Mouse (Mus musculus): ENCODE results near the gene Olfr1386.
A peak's percentile ranks its signal among the peaks of the same experiment; 100 is the strongest.
"Not testable (repeated sequence)": the region's sequence is repeated elsewhere in the genome, so short reads cannot be mapped to it uniquely, and the experiment has no call there.

The Olfr1386 gene

DNA sequence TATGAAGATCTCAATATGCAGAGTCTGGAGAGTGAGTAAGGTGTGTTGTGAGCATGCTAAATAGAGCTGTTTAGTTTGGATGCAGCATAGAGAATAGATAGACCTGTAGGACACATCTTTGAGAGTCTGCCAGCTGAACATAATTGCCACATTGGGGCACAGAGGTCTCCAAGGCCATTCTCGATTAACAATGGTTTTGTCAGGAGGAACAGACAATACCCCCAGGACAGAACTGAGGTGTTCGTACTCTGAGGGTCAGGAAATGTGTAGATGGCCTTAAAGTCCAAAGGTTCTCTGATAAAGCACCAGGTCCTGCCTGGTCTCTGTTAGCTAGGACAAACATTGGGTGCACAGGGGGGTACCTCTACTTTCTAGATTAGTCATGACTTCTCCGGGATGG lies at the start of gene Olfr1386:
Olfr1386 (plus strand) TSS at position 301 of the 400 bp plus-strand sequence.
- DNase-seq: not testable (repeated sequence)

DNA sequence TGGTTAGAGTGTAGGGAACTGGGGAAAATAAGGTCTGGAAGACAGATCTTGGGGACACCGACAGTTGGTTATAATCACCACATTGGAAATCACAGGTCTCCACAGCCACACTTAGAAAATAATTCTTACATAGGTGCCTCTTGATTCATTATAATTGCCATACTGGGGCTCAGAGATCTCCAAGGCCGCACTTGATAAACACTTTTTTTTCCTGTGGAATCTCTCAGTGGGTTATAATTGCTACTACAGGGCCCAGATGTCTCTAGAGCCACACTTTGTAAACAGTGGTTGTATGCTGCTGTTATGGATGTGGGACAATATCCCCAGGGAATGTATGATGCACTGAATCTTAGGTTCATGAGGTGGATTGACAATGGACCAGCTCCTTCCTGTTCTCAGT lies 42.1 kb upstream of the Olfr1386 start, which contains the start of gene Olfr1389:
Olfr1389 (plus strand) TSS at position 301 of the 400 bp plus-strand sequence.
- no peak for DNase-seq

DNA sequence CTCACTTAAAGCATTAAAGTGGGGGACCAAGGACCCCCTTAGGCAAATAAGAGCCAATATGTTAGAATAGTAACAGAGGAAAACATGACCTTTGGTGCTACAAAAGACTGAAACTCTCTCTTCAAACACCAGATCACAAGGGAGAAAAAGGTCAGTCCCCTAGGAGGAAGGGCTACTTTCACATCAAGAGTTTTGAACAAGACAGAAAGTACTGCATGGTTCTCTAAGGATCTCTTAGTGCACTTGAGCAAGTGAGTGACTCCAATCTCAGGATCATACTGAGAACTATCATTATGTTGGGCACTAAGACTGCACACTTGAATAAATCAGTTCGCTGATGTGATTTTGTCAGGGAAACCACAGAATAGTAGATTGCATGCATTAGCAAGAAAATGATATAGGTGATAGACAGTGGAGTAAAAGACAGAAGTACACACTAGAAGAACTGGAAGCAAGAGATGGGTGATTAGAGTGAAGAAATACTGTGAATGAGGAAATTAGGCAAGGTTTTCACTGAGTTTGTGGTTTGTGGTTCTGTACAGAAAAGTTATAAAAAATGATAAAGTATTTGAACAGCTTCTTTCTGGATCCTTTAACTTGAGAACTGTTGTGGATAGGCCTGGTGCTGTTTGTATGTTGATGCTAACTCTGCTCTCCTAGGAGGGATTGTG lies 39.5 kb upstream of the Olfr1386 start:
- no peak for DNase-seq

DNA sequence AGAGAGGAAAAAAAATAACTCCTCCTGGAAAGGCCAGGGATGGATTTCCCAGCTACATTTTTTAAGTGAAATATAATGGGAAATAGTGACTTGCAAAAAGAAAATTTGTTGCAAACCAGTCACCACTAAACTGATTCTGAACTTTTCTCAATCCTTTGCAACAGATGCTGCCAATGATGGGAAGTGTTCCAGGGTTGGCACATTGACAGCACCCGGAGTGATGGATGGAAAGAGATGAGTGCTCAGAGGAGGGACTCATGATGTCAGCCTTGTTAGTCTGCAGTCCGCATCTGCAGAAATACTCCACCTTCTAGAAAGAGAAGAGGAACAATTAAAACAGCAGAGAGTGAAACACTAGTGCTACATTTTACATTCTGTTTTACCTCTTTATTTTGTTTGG lies 35.2 kb upstream of the Olfr1386 start:
- no peak for DNase-seq

DNA sequence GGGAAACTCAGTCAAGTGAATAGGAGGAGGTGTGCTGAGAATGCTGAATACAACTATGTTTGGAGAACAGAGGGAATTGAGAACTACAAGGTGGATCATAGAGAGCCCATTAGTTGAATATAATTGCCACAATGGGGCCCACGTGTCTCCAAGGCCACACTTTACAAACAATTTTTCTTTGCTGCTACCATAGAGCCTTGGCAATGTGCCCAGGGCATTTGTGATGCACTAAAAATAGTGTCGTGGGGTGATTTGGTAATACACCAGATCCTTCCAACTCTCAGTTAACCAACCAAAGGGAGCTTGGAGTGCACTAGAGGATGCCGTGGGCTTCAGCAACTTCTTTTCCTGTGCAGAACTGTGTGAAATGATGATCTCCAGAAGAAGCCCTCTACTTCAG lies 28.4 kb upstream of the Olfr1386 start, which contains the start of gene Olfr1388:
Olfr1388 (plus strand) TSS at position 214 of the 400 bp plus-strand sequence.
- no peak for DNase-seq

DNA sequence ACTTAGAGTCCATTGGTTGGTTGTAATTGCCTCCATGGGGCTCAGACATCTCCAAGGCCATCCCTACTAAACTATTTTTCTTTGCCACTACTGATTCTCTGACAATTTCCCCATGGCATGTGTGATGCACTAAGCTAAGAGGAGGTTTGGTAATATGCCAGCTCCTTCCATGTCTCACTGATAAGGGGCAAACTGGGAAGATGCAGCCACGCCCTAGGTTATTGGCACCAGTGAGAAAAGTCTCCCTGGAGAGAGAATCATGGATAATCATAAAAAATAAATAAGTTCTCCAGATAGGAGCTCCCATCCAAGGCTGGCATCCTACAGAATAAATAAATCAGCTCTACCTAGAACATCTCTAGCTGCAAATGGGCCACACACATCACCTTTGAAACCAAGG lies 9.8 kb upstream of the Olfr1386 start, which contains the start of gene Olfr1387:
Olfr1387 (plus strand) TSS at position 301 of the 400 bp plus-strand sequence.
- no peak for DNase-seq

DNA sequence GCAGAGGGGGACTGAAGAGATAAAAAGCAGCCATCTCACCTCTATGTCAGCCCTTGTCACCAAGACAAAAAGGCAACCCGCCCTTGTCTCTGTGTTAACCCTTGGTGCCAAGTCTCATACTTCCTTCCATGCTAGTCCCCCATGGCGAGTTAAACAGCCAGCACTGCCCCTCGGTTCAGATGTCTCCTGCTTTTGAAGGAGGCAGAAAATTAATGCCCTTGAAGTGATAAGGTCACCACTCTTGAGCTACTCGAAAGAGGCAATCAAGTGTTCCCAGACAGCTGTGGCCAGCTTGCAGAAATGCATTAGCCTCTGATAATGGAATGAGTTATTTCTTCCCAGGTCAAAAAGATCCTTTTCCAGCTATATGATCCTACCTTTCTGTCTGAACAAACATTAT lies 21.1 kb downstream of the Olfr1386 start:
- peak; percentile 1 for DNase-seq

DNA sequence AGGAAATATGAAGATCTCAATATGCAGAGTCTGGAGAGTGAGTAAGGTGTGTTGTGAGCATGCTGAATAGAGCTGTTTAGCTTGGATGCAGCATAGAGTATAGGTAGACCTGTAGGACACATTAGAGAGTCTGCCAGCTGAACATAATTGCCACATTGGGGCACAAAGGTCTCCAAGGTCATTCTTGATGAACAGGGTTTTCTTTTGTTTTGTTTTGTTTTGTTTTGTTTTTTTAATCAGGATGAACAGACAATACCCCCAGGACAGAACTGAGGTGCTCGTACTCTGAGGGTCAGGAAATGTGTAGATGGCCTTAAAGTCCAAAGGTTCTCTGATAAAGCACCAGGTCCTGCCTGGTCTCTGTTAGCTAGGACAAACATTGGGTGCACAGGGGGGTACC lies 23.9 kb downstream of the Olfr1386 start, which contains the start of gene Olfr1385:
Olfr1385 (plus strand) TSS at position 301 of the 400 bp plus-strand sequence.
- DNase-seq: not testable (repeated sequence)

DNA sequence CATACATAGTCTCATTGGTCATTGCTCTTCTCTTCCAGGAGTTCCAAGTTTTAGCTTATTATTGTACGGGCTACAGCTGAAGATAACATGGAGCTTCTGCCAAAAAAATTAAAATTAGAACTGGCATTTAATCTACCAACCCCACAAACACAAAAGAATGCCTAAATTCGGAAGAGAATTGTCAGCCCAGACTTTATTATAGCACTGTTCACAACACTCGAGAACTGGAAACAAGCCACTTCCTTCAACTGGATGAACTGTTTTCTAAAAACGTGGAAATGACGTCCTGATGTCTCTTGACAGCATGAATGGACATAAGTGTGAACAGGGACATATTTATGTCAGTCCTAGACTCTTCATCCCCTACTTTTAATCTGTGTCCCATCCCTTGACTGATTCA lies 53.2 kb downstream of the Olfr1386 start:
- no peak for DNase-seq

DNA sequence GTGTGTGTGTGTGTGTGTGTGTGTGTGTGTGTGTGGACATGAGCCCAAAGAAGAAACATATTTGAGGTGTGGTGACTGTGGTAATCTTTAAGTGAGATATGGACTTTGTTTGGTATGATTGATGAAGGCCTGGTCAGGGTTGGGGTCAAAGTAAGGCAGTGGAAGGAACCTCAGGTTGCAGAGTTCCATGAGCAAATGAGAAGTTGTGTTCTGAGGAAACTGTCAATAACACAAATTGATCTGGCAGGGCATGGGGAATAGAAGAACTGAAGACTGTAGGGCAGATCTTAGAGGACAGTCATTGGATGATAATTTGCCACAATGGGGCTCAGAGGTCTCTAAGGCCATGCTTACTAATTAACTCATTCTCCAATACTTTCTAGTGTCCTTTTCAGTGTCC lies 54.5 kb downstream of the Olfr1386 start, which contains the start of gene Olfr1383:
Olfr1383 (plus strand) TSS at position 301 of the 400 bp plus-strand sequence.
- DNase-seq: no peak
